Mouse (Mus musculus): ENCODE data around the gene Adgrb2. TPM values are rescaled to one million over a fixed set of nuclear protein-coding genes. Genes with fewer than 3 reads are reported as not detected.

Gene Adgrb2
- polyA plus RNA-seq, 1 experiment from 2014 or later = not detected

DNA sequence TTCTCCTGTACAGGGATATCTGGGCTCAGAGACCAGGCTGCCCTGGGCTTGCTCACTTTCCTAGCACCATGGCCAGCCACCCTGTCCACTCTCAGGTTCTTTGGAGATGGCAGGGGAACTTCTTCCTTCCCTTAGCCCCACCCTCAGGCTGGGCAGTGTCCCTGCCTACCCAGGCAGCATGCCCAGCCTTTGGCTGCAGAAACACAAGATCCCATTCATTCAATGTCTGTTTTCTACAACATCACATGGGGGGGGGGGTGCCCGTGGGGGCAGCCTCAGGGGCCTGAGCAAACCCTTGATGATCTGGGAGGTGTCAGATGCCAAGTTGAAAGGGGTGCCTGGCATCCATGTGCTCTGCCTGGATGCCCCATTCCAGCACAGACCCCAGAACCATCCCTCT is 70.1 kb downstream of the Adgrb2 start:
- DNase-seq (no peak), ATAC-seq (no peak)
- Histone ChIP-seq H3K4me1 (ENCODE audit: insufficient read depth) (no peaks in the 10 kb centered on the region), H3K27me3 (ENCODE audit: insufficient read depth, low read length) (0 out of 2 replicates have a peak, but pooled peaks cover 2% of the 10 kb centered on the region), H3K4me2 (ENCODE audit: low read depth, low read length) (no peak overlapping the region), H3K36me3 (replicated peaks; ENCODE audit: insufficient read depth, low read length) (no peaks in the 10 kb centered on the region), H3K9ac (replicated peaks) (no peak overlapping the region), H3K27ac (ENCODE audit: low read depth) (no peak overlapping the region), H3K9me3 (ENCODE audit: low read length) (no peaks in the 10 kb centered on the region), H3K4me3 (ENCODE audit: low read depth, low read length) (no peak overlapping the region)
- no peak for TF ChIP-seq CTCF (IDR thresholded peaks at IDR 0.05; ENCODE audit: low read depth)
- no peak for TF ChIP-seq EP300 (IDR thresholded peaks at IDR 0.05; ENCODE audit: low read depth)
- WGBS (ENCODE audit: insufficient replicate concordance) = 13% methylated on average over 1 of the region's 1 CpGs

DNA sequence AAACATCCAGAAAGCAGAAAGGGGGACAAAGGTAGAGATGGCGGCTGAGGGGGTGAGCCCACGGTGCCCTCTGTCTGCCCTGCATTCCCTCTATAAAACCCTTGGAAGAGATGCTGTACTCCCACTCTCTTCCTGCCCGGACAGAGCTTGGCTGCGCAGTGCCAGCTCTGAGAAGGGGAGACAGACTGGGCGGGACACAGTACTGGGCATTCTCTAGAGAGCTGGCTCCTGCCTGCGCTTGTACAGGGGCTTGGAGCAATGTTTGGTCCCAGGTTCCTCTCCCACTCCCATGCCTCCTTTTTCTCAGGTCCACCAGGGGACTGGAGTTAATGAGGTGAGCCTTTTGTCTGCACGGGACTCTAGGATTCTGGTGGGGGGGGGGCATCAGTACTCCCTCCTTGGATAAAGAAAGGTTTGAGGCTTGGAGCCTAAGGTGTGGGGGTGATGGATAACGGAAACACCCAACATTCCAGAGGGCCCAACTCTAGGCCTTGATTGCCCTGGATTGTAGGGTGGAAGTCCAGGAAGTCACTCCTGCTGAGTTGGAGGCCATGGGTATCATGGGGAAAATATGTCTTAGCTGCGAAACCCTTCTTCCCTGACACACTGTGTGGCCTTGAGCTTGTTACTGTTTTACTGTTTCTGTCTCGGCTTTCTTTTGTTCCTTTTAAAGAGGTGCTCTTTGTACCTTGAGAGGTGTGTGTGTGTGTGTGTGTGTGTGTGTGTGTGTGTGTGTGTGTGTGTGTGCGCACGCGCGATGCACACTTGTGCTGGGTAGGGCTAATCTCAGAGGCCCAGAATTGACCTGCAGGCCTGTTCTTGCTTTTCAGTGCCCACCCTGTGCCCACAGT is 70.7 kb downstream of the Adgrb2 start:
- H3K9me3 ChIP-seq (ENCODE audit: low read length) = no peaks in the 10 kb centered on the region
- H3K4me1 ChIP-seq (ENCODE audit: insufficient read depth) = no peaks in the 10 kb centered on the region
- ATAC-seq (no peak), DNase-seq (no peak)
- TF ChIP-seq CTCF (IDR thresholded peaks at IDR 0.05; ENCODE audit: low read depth) = no peak
- no peak for TF ChIP-seq EP300 (IDR thresholded peaks at IDR 0.05; ENCODE audit: low read depth)
- H3K27me3 ChIP-seq (ENCODE audit: insufficient read depth, low read length) = 0 out of 2 replicates have a peak, but pooled peaks cover 2% of the 10 kb centered on the region
- no peak overlapping the region for H3K27ac ChIP-seq (ENCODE audit: low read depth)
- WGBS (ENCODE audit: insufficient replicate concordance) = 81% methylated on average over 14 of the region's 14 CpGs
- no peak overlapping the region for H3K9ac ChIP-seq (replicated peaks)
- H3K4me3 ChIP-seq (ENCODE audit: low read depth, low read length) = no peak overlapping the region
- no peak overlapping the region for H3K4me2 ChIP-seq (ENCODE audit: low read depth, low read length)
- no peaks in the 10 kb centered on the region for H3K36me3 ChIP-seq (replicated peaks; ENCODE audit: insufficient read depth, low read length)

DNA sequence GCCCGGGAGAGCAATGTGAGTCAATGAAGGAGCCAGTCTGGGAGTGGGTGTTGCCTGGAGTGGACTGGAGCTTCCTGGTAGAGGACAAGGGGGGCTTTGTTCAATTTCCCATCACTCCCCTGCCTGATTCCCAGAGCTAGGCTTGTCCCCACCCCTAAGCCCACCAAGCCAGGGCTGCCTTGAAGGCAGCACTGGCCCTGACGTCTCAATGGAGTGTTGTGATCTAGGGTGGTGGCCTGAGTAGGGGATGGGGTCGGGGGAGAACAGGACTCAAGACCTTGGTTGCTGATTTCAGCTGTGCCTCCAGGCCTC is 71.3 kb downstream of the Adgrb2 start:
- no peak for TF ChIP-seq EP300 (IDR thresholded peaks at IDR 0.05; ENCODE audit: low read depth)
- no peak for TF ChIP-seq CTCF (IDR thresholded peaks at IDR 0.05; ENCODE audit: low read depth)
- no peaks in the 10 kb centered on the region for H3K9me3 ChIP-seq (ENCODE audit: low read length)
- no peak overlapping the region for H3K4me3 ChIP-seq (ENCODE audit: low read depth, low read length)
- no peaks in the 10 kb centered on the region for H3K4me1 ChIP-seq (ENCODE audit: insufficient read depth)
- H3K27me3 ChIP-seq (ENCODE audit: insufficient read depth, low read length) = 0 out of 2 replicates have a peak, but pooled peaks cover 2% of the 10 kb centered on the region
- no peak overlapping the region for H3K27ac ChIP-seq (ENCODE audit: low read depth)
- H3K36me3 ChIP-seq (replicated peaks; ENCODE audit: insufficient read depth, low read length) = no peaks in the 10 kb centered on the region
- DNase-seq (no peak), ATAC-seq (no peak)
- H3K4me2 ChIP-seq (ENCODE audit: low read depth, low read length) = no peak overlapping the region
- WGBS (ENCODE audit: insufficient replicate concordance) = 64% methylated on average over 3 of the region's 3 CpGs
- no peak overlapping the region for H3K9ac ChIP-seq (replicated peaks)

DNA sequence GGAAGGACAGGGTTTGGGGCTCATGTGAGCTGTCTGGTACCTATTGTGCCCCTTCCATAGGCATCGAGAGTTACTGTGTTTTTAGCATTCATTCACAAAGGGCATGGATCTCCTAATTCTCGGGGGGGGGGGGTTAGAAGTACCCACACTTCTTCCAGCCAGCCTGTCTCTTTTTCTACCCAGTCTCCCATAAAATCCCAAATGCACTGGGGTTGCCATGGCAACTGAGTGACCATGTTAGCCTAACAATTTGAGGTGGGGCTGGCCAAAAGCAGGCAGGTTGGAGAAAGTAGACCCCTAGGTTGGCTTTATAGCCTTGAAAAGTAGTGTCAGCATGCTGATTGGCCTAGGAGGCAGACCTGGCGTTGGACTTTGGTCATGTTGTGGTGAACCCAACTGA is 71.8 kb downstream of the Adgrb2 start:
- TF ChIP-seq CTCF (IDR thresholded peaks at IDR 0.05; ENCODE audit: low read depth) (no peak), EP300 (IDR thresholded peaks at IDR 0.05; ENCODE audit: low read depth) (no peak)
- H3K9me3 ChIP-seq (ENCODE audit: low read length) = no peaks in the 10 kb centered on the region
- no peaks in the 10 kb centered on the region for H3K4me1 ChIP-seq (ENCODE audit: insufficient read depth)
- ATAC-seq = no peak
- H3K27me3 ChIP-seq (ENCODE audit: insufficient read depth, low read length) = 0 out of 2 replicates have a peak, but pooled peaks cover 2% of the 10 kb centered on the region
- H3K4me3 ChIP-seq (ENCODE audit: low read depth, low read length) = no peak overlapping the region
- no peak overlapping the region for H3K9ac ChIP-seq (replicated peaks)
- H3K27ac ChIP-seq (ENCODE audit: low read depth) = no peak overlapping the region
- H3K4me2 ChIP-seq (ENCODE audit: low read depth, low read length) = no peak overlapping the region
- 73% methylated on average over 3 of the region's 3 CpGs for WGBS (ENCODE audit: insufficient replicate concordance)
- H3K36me3 ChIP-seq (replicated peaks; ENCODE audit: insufficient read depth, low read length) = no peaks in the 10 kb centered on the region
- DNase-seq = no peak

DNA sequence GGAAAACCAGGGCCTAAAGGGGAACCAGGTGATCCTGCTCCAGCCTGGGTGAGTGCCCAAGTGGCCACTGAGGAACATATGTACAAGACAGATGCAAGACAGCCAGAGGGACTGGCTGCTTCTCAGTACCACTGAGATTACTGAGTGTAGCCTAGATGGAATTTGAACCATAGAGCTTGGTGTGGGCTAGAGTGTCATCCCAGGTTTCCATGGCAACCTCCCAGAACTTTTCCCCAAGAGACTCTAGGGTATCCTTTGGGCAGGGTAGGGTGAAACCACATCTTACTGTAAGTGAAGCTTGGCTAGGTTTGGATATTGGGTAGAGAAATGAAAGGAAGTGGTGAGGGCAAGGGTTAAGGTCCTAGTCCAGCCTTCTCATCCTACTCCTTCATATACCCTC is 76.3 kb downstream of the Adgrb2 start:
- H3K27ac ChIP-seq (ENCODE audit: low read depth) = no peak overlapping the region
- H3K4me2 ChIP-seq (ENCODE audit: low read depth, low read length) = no peak overlapping the region
- H3K4me1 ChIP-seq (ENCODE audit: insufficient read depth) = no peaks in the 10 kb centered on the region
- no peaks in the 10 kb centered on the region for H3K9me3 ChIP-seq (ENCODE audit: low read length)
- no peaks in the 10 kb centered on the region for H3K36me3 ChIP-seq (replicated peaks; ENCODE audit: insufficient read depth, low read length)
- TF ChIP-seq EP300 (IDR thresholded peaks at IDR 0.05; ENCODE audit: low read depth) (no peak), CTCF (IDR thresholded peaks at IDR 0.05; ENCODE audit: low read depth) (no peak)
- no peak overlapping the region for H3K9ac ChIP-seq (replicated peaks)
- DNase-seq = no peak
- no peak overlapping the region for H3K4me3 ChIP-seq (ENCODE audit: low read depth, low read length)
- H3K27me3 ChIP-seq (ENCODE audit: insufficient read depth, low read length) = 0 out of 2 replicates have a peak, but pooled peaks cover 2% of the 10 kb centered on the region
- no peak for ATAC-seq

DNA sequence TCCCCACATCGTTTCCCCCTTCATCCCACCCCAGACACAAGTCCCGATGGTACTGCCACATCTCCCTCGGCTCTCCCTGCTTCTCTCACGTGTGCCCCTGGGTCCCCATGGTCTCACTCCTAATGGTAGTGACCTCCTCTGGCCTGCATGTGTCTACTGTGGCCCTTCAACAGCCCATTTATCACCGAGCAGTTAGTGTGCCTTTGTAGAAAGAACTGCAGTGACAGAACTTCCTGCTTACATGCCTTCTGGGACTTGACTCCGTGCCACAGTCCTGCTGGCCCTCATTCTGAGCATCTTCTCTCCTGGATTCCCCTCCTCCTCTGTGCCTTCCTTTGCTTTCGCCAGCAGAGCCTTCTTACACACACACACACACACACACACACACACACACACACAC is 78.5 kb downstream of the Adgrb2 start:
- Histone ChIP-seq H3K4me2 (ENCODE audit: low read depth, low read length) (no peak overlapping the region), H3K9me3 (ENCODE audit: low read length) (no peaks in the 10 kb centered on the region), H3K9ac (replicated peaks) (no peak overlapping the region), H3K4me3 (ENCODE audit: low read depth, low read length) (no peak overlapping the region), H3K4me1 (ENCODE audit: insufficient read depth) (no peaks in the 10 kb centered on the region), H3K36me3 (replicated peaks; ENCODE audit: insufficient read depth, low read length) (no peaks in the 10 kb centered on the region), H3K27me3 (ENCODE audit: insufficient read depth, low read length) (0 out of 2 replicates have a peak, but pooled peaks cover 2% of the 10 kb centered on the region), H3K27ac (ENCODE audit: low read depth) (no peak overlapping the region)
- no peak for TF ChIP-seq CTCF (IDR thresholded peaks at IDR 0.05; ENCODE audit: low read depth)
- TF ChIP-seq EP300 (IDR thresholded peaks at IDR 0.05; ENCODE audit: low read depth) = no peak
- no peak for DNase-seq
- 54% methylated on average over 7 of the region's 7 CpGs for WGBS (ENCODE audit: insufficient replicate concordance)
- no peak for ATAC-seq
